Mouse (Mus musculus): ENCODE measurements around the gene Trpm4. TPM values are rescaled to one million over a fixed set of nuclear protein-coding genes. Genes with fewer than 3 reads are reported as not detected.

The Trpm4 gene
- total RNA-seq, 2 experiments from 2014 or later: 17.0 to 18.1 TPM

DNA sequence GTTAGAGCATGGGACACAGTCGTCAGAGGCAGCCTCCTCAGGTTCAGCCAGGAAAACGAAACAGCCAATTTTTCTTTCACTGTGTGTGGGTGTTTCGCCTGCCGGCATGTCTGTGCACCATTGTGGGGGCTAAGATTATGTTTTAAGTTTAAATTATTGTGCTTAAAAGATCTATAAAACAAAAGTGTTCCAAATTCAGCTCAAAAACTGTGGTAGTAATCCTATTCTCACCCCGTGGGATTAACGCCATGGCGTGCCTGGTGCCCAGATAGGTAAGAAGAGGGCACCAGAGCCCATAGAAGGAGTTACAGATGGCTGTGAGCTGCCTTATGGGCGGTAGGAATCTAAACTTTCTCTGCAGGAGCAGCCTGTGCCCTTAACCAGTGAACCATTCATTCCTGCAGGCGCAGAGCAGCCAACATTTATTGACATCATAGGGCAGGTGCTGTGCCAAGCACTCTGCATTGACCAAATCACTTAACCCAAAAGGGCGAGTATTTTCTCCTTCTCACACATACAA, 18.3 kb downstream of the Trpm4 start:
- DNase-seq (ENCODE audit: low spot score in 2 of 2): no peak

DNA sequence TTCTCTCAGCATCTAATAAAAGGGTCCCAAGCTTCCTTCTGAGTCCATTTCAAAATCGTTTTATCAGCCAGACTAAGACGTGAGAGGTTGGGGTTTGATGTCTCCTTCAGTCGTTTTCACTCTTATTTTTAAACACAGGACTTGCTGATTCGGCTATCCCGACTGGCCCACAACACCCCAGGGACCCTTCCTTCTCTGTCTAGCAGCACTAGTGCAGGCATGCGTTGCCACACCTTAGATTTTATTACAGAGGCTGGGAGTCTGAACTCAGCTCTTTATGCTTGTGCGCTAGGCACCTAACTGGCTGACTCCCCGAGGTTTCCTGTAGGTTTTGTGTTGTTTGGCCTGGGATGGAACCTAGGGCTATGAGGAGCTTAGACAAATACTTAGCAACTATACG, 20.1 kb downstream of the Trpm4 start:
- no peak for DNase-seq (ENCODE audit: low spot score in 2 of 2)

GRCm38 (mm10) chr7:45312686-45313453, 20.7 kb downstream of the Trpm4 start:
- DNase-seq (ENCODE audit: low spot score in 2 of 2): no peak

- DNase-seq (ENCODE audit: low spot score in 2 of 2): no peak
Measured at GRCm38 (mm10) chr7:45312023-45312422, 21.6 kb downstream of the Trpm4 start.

GRCm38 (mm10) chr7:45309455-45309854, 24.1 kb downstream of the Trpm4 start:
- DNase-seq (ENCODE audit: low spot score in 2 of 2): no peak

- DNase-seq (ENCODE audit: low spot score in 2 of 2): no peak
Measured at GRCm38 (mm10) chr7:45308551-45309240, 24.9 kb downstream of the Trpm4 start.

- DNase-seq (ENCODE audit: low spot score in 2 of 2): peak; percentile 19 to 59
Measured at GRCm38 (mm10) chr7:45305275-45305674, 28.3 kb downstream of the Trpm4 start.

DNA sequence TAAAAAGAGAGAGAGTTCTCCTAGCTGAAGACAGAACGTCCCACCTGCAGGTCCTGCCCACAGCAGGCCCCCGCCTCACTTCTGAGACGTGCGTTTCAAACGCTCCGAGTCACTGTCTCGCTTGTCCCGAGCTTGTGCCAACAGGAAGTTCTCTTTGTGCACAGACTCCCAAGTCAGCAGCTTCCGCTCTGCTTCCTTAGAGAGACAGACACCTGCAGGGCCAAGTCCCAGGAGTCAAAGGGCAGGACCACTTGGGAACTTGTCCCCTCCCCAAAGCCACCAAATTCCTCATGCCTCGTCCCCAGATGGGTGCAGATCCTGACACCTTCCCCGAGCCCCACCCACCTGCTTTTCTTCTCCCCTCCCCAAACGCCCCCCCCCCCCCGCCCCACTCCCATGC, 28.7 kb downstream of the Trpm4 start:
- DNase-seq (ENCODE audit: low spot score in 2 of 2): no peak

DNA sequence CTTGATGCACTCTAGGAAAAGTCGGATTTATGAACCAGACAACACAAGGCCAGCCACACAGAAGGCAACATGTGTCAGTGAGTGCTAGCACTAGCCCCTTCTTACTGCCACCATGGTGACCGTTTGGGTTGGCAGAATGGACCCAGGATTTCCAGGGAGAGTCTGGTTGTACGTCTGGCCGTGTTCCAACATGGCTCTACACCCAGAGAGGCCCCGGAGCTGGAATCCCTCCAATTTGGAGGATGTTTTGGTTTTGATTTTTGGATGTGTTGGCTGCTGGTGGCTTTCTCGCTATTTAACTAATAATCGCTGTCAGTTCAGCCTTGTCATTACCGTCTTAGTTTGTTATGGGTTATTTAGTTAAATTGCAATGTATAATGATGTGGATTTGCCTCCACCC, 31.0 kb downstream of the Trpm4 start:
- DNase-seq (ENCODE audit: low spot score in 2 of 2): no peak

GRCm38 (mm10) chr7:45300270-45300669, 33.3 kb downstream of the Trpm4 start:
- DNase-seq (ENCODE audit: low spot score in 2 of 2): peak; percentile 15 to 39

- DNase-seq (ENCODE audit: low spot score in 2 of 2): no peak
Measured at GRCm38 (mm10) chr7:45299752-45300151, 33.8 kb downstream of the Trpm4 start.

- no peak for DNase-seq (ENCODE audit: low spot score in 2 of 2)
Measured at GRCm38 (mm10) chr7:45297563-45297962, 36.0 kb downstream of the Trpm4 start.

GRCm38 (mm10) chr7:45296626-45297025, 37.0 kb downstream of the Trpm4 start:
- no peak for DNase-seq (ENCODE audit: low spot score in 2 of 2)

DNA sequence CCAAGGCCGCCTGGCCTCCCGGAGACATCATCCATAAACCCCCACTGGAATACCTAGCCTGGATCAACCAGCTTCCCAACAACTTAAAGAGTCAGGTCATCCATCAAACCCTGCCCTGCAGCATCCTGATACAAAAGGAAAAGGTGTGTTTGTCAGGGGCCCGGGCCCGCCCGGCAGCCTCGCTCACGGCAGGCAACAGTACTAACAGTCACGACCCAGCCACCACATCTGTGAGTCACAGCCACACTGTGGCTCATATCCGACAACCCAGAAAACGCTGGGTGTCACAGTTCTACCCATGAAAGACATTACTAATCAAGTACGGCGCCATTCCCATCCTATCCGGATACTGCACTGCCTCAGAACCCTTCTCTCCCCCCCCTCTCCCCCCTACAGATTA, 47.1 kb downstream of the Trpm4 start:
- DNase-seq (ENCODE audit: low spot score in 2 of 2): no peak

DNA sequence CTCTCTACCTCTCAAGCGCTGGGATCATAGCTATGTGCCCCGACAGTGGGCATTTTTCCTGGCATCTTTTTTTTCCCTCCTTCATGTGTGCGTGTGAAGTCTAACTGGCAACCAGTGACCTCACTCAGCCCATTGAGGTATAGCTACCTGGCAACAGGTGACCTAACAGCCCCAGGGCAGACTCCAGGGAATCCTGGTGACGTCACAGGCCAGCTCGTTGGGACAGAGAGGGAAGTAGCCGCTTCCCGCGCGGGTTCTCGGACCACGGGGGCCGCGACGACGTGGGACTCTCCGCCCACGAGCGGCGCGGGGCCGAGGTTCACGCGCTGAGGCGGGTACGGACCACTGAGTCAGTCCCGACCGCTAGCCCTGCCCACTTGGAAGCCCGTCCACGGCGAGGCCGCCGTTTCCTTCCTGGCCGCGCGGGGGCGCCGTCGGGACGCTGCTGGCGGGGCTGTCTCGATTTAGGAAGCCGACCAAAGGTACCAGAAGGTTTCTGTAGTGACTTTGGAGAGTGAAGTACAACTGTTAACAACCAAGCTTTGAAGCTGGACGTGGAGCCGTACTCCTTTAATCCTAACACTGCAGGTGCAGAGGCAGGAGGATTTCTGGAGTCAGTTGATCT, 56.3 kb downstream of the Trpm4 start, which contains the start of gene Slc6a21:
Slc6a21 (plus strand) TSS at position 378 of the 625 bp plus-strand sequence.
- peak; percentile 52 to 57 for DNase-seq (ENCODE audit: low spot score in 2 of 2)

DNA sequence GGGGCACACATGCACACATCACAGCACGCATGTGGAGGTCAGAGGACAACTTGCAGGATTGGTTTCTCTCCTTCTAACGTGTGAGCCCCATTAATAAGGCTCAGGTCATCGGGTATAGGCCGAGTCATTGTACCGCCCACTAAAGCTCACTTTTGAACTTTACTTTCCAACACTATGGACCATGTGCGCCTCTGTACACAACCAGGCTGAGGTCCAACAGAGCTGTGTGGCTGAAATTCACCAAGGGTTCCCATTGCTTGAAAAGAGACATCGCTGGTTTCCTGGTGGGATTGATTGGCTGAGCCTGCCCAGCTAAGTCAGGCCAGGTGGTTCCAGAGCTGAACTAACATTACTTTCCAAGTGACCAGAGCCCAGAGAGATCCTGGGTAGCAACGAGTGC, 59.9 kb downstream of the Trpm4 start:
- no peak for DNase-seq (ENCODE audit: low spot score in 2 of 2)

DNA sequence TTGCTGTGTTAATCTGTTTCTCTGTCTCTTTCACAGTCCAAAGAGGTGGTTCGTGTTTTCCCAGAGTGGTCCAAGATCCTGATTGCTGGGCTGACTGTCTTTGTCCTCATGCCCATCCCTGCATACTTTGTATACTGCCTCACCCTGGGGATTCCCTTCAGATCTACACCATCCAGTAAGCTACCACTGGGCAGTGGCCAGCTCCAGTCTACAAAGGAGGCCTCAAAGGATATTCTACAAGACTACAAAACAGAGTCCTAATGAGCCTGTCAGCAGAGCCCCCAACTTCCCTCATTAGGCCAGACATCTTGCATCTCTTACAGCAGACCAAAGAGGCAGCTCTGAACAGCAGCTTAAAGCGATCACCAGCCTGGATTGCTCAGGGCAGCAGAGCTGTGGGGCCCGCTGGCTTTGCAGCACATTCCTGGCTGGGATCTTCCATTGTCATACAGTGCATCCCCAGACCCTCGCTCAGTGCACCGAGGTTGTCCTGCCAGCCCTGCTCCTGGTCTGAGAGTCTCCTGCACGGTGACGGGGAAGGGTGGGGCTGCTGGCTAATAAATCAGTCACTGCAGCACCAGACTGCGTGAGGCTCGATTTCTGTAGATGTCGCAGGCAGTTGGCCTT, 60.7 kb downstream of the Trpm4 start:
- no peak for DNase-seq (ENCODE audit: low spot score in 2 of 2)

DNA sequence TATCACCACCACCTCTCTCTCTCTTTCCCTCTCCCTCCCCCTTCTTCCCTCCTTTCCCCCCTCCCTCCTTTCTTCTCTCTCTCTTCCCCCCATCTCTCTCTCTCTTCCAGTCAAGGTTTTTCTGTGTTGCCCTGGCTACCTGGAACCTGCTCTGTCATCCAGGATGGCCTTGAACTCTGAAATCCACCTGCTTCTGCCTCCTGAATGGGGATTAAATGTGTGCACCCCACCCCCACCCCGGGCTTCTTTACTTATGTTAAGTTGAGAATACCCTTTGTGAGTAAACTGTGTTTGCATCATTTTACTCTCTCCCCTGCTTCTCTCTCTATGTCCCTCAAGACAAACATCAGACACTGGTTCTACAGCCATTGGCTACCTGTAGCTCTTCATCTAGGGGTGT, 68.1 kb downstream of the Trpm4 start:
- DNase-seq (ENCODE audit: low spot score in 2 of 2): no peak

- DNase-seq (ENCODE audit: low spot score in 2 of 2): no peak
Measured at GRCm38 (mm10) chr7:45264348-45264747, 69.2 kb downstream of the Trpm4 start.

DNA sequence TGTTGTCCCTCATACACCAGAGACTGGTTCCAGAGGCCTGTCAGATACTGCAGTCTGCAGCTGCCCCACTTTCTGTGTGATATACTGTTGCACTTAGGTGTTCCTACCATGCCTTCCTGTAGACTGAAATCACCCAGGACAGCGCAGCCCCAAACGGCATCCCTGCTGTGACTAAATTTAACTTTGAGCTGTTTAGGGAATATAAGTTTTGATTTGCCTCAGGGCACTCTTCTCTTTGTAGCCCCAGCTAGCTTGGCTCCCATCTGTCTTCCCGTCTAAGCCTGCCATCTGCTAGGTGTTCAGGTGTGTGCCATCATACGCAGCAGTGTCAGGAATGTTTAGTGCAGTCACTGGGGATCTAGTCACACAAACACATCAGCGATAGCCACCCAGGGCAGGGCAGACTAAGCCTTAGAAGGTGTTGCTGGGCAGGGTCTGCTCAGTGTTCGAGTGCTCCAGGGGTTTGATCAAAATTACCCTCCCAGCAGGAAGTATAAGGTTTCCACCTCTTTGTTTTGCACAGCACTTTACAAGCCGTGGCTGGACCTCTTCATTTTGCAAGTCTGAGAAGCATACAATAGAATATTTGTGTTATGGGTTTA, 70.5 kb downstream of the Trpm4 start:
- no peak for DNase-seq (ENCODE audit: low spot score in 2 of 2)

DNA sequence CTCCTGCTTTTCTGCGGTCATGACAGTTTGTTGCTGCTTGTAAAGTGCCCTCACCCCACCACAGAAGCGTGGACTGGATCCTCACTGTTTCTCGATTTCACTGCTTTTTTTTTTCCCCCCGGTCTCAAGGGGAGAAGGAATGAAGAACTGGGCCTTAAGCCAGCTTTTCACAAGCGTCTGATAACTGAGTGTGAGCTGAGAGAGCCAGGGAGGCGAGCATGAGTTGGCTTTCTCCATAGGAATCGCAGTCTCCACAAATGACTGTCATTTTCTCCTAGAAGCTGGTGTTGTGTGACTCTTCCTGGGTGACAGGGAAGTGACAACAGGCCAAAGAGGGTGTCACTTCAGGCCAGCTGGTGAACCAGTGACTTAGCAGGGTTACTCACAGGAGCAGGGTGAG, 71.3 kb downstream of the Trpm4 start:
- no peak for DNase-seq (ENCODE audit: low spot score in 2 of 2)
